Mouse (Mus musculus) stomach, postnatal 0 days (tissue): ENCODE measurements around the gene Rplp0.

Experiments
- CTCF ChIP-seq: IDR thresholded peaks from 2 replicates; pipeline ENCODE4 v1.5.1; 2016; ENCODE audit warnings: antibody characterized with exemption, low read depth, mild to moderate bottlenecking, moderate library complexity
- EP300 ChIP-seq: optimal IDR thresholded peaks from 2 replicates; pipeline ENCODE3; 2016; ENCODE audit warnings: antibody characterized with exemption

DNA sequence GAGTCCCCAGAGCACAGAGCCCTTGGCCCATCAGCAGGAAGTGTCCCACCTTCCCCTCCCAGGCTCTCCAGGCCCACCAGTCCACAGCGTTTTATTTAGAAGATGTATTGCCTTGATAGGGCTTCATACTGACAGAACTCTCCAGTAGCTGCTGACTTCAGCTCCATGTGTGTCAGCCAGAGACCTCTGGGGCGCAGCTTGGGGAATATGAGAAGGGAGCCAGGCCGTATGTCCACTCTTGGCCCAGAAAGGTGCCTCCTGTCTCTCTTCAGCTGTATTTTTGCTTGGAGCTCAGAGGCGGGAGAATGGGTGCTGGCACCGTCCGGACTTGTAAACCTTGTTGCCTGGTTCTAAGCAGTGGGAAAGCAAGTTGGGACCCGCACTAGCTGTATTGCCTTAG lies 11.8 kb upstream of the Rplp0 start:
- TF ChIP-seq CTCF (no peak), EP300 (no peak)
